Mouse (Mus musculus): ENCODE measurements around the gene Tas2r134. TPM values are rescaled to one million over a fixed set of nuclear protein-coding genes. Genes with fewer than 3 reads are reported as not detected.

Gene Tas2r134
- polyA plus RNA-seq, 1 experiment from 2014 or later: not detected

- ATAC-seq (ENCODE audit: insufficient read depth, low FRiP score): no peak
- H3K27ac ChIP-seq (ENCODE audit: low read length): peak overlapping the region; percentile 9; the same call in 1 of the 2 replicates
Measured at GRCm38 (mm10) chr2:51643244-51644139, 16.2 kb downstream of the Tas2r134 start.

DNA sequence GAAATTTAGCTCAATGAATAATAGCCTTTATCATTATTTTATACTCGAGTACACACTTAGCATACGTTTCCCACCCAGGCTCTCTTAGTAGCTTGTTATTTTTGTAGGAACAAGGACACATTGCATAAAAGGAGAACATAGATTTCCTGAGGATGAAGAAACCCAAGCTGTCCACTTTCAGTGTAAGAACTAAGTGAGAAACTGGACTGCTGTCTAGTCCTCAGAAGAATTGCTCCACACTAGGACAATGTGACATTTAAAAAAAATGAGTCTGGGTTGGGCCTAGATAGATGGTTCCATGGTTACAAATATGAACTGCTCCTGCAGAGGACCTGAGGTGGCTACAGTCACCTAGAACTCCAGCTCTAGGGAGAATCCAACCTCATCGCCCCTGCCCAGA lies 20.7 kb downstream of the Tas2r134 start:
- H3K4me2 ChIP-seq (ENCODE audit: low read depth, low read length): no peak overlapping the region
- no peaks in the 10 kb centered on the region for H3K27me3 ChIP-seq (ENCODE audit: control insufficient read depth, insufficient read depth, low read length)
- H3K9ac ChIP-seq (ENCODE audit: low read length): no peak overlapping the region
- H3K27ac ChIP-seq (ENCODE audit: low read length): no peak overlapping the region
- no peak overlapping the region for H3K4me3 ChIP-seq (replicated peaks; ENCODE audit: low read length)
- H3K9me3 ChIP-seq (replicated peaks; ENCODE audit: control insufficient read depth, low read length): no peaks in the 10 kb centered on the region
- H3K4me1 ChIP-seq (ENCODE audit: control insufficient read depth, insufficient read depth, low read length): no peaks in the 10 kb centered on the region
- 67% methylated on average over 3 of the region's 3 CpGs for WGBS
- no peaks in the 10 kb centered on the region for H3K36me3 ChIP-seq (ENCODE audit: control insufficient read depth, insufficient read depth, low read length)
- ATAC-seq (ENCODE audit: insufficient read depth, low FRiP score): no peak

More at GRCm38 (mm10) chr2:51643244-51644139, 16.2 kb downstream of the Tas2r134 start:
- no peaks in the 10 kb centered on the region for H3K9me3 ChIP-seq (replicated peaks; ENCODE audit: control insufficient read depth, low read length)
- no peaks in the 10 kb centered on the region for H3K4me1 ChIP-seq (ENCODE audit: control insufficient read depth, insufficient read depth, low read length)
- H3K4me3 ChIP-seq (replicated peaks; ENCODE audit: low read length): no peak overlapping the region
- no peak overlapping the region for H3K4me2 ChIP-seq (ENCODE audit: low read depth, low read length)
- no peaks in the 10 kb centered on the region for H3K36me3 ChIP-seq (ENCODE audit: control insufficient read depth, insufficient read depth, low read length)
- 49% methylated on average over 7 of the region's 7 CpGs for WGBS
- no peaks in the 10 kb centered on the region for H3K27me3 ChIP-seq (ENCODE audit: control insufficient read depth, insufficient read depth, low read length)
- no peak overlapping the region for H3K9ac ChIP-seq (ENCODE audit: low read length)

DNA sequence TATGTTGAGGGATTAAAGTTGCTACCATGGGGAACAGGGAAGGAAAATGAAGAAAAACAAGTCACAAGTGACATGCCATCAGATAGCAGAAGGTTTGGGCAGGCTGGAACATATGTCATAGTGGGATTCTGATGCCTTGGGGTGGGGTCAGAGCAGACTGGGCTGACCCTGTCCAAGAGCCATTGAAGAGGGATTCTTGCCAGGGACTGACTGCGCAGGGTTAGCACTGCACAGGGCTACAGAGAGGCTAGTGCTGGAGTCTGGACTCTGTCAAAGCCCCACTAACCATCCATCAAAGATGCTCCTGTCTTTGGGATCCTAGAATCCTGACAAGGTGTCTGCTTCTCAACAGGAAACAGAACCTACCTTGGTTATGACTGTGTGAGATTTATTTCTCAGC lies 22.6 kb downstream of the Tas2r134 start:
- 74% methylated on average over 1 of the region's 1 CpGs for WGBS
- H3K36me3 ChIP-seq (ENCODE audit: control insufficient read depth, insufficient read depth, low read length): no peaks in the 10 kb centered on the region
- H3K27ac ChIP-seq (ENCODE audit: low read length): no peak overlapping the region
- no peaks in the 10 kb centered on the region for H3K9me3 ChIP-seq (replicated peaks; ENCODE audit: control insufficient read depth, low read length)
- ATAC-seq (ENCODE audit: insufficient read depth, low FRiP score): peak; percentile 44; the same call in 1 of the 2 replicates
- H3K4me3 ChIP-seq (replicated peaks; ENCODE audit: low read length): no peak overlapping the region
- no peaks in the 10 kb centered on the region for H3K4me1 ChIP-seq (ENCODE audit: control insufficient read depth, insufficient read depth, low read length)
- no peak overlapping the region for H3K4me2 ChIP-seq (ENCODE audit: low read depth, low read length)
- no peaks in the 10 kb centered on the region for H3K27me3 ChIP-seq (ENCODE audit: control insufficient read depth, insufficient read depth, low read length)
- H3K9ac ChIP-seq (ENCODE audit: low read length): no peak overlapping the region

DNA sequence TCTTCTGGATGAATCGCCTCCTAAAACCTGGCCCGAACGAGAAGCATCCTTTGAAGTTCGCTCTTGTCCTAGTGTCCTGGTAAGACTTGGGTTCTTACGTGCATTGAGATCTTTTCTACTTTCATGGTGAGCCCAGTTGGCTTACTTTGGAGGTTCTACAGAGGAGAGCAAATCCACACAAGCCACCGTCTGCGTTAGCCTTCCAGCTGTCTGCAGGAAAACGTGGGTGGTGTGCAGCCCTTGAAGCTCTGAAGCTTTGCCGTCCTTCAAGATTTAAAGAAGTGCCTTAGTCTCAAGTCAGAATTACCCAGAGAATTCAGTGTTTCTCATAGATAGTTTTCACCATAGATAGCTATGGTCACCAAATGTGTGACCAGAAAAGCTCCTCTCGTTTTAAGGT lies 24.8 kb downstream of the Tas2r134 start:
- H3K4me1 ChIP-seq (ENCODE audit: control insufficient read depth, insufficient read depth, low read length): no peaks in the 10 kb centered on the region
- no peak overlapping the region for H3K4me3 ChIP-seq (replicated peaks; ENCODE audit: low read length)
- no peak for ATAC-seq (ENCODE audit: insufficient read depth, low FRiP score)
- H3K36me3 ChIP-seq (ENCODE audit: control insufficient read depth, insufficient read depth, low read length): no peaks in the 10 kb centered on the region
- no peak overlapping the region for H3K4me2 ChIP-seq (ENCODE audit: low read depth, low read length)
- no peak overlapping the region for H3K27ac ChIP-seq (ENCODE audit: low read length)
- WGBS: 90% methylated on average over 10 of the region's 10 CpGs
- no peaks in the 10 kb centered on the region for H3K9me3 ChIP-seq (replicated peaks; ENCODE audit: control insufficient read depth, low read length)
- no peak overlapping the region for H3K9ac ChIP-seq (ENCODE audit: low read length)
- no peaks in the 10 kb centered on the region for H3K27me3 ChIP-seq (ENCODE audit: control insufficient read depth, insufficient read depth, low read length)

- WGBS: 68% methylated on average over 3 of the region's 3 CpGs
- Histone ChIP-seq H3K4me1 (ENCODE audit: control insufficient read depth, insufficient read depth, low read length) (no peaks in the 10 kb centered on the region), H3K4me2 (ENCODE audit: low read depth, low read length) (no peak overlapping the region), H3K9me3 (replicated peaks; ENCODE audit: control insufficient read depth, low read length) (no peaks in the 10 kb centered on the region), H3K27ac (ENCODE audit: low read length) (no peak overlapping the region), H3K4me3 (replicated peaks; ENCODE audit: low read length) (no peak overlapping the region), H3K36me3 (ENCODE audit: control insufficient read depth, insufficient read depth, low read length) (no peaks in the 10 kb centered on the region), H3K27me3 (ENCODE audit: control insufficient read depth, insufficient read depth, low read length) (no peaks in the 10 kb centered on the region), H3K9ac (ENCODE audit: low read length) (no peak overlapping the region)
- ATAC-seq (ENCODE audit: insufficient read depth, low FRiP score): no peak
Measured at GRCm38 (mm10) chr2:51657684-51658083, 30.4 kb downstream of the Tas2r134 start.

GRCm38 (mm10) chr2:51658288-51658687 lies 31.0 kb downstream of the Tas2r134 start:
- Histone ChIP-seq H3K4me3 (replicated peaks; ENCODE audit: low read length) (no peak overlapping the region), H3K27ac (ENCODE audit: low read length) (no peak overlapping the region), H3K4me1 (ENCODE audit: control insufficient read depth, insufficient read depth, low read length) (no peaks in the 10 kb centered on the region), H3K4me2 (ENCODE audit: low read depth, low read length) (no peak overlapping the region), H3K36me3 (ENCODE audit: control insufficient read depth, insufficient read depth, low read length) (no peaks in the 10 kb centered on the region), H3K9ac (ENCODE audit: low read length) (no peak overlapping the region), H3K9me3 (replicated peaks; ENCODE audit: control insufficient read depth, low read length) (no peaks in the 10 kb centered on the region), H3K27me3 (ENCODE audit: control insufficient read depth, insufficient read depth, low read length) (no peaks in the 10 kb centered on the region)
- no peak for ATAC-seq (ENCODE audit: insufficient read depth, low FRiP score)
- WGBS: 57% methylated on average over 5 of the region's 5 CpGs

- ATAC-seq (ENCODE audit: insufficient read depth, low FRiP score): no peak
- no peaks in the 10 kb centered on the region for H3K4me1 ChIP-seq (ENCODE audit: control insufficient read depth, insufficient read depth, low read length)
- H3K4me3 ChIP-seq (replicated peaks; ENCODE audit: low read length): no peak overlapping the region
- H3K27me3 ChIP-seq (ENCODE audit: control insufficient read depth, insufficient read depth, low read length): no peaks in the 10 kb centered on the region
- no peak overlapping the region for H3K9ac ChIP-seq (ENCODE audit: low read length)
- WGBS: 73% methylated on average over 2 of the region's 2 CpGs
- H3K9me3 ChIP-seq (replicated peaks; ENCODE audit: control insufficient read depth, low read length): no peaks in the 10 kb centered on the region
- H3K4me2 ChIP-seq (ENCODE audit: low read depth, low read length): no peak overlapping the region
- no peak overlapping the region for H3K27ac ChIP-seq (ENCODE audit: low read length)
- no peaks in the 10 kb centered on the region for H3K36me3 ChIP-seq (ENCODE audit: control insufficient read depth, insufficient read depth, low read length)
Measured at GRCm38 (mm10) chr2:51674321-51674720, 47.0 kb downstream of the Tas2r134 start.

Measured in stomach, embryonic 16.5 days (tissue).